Mouse (Mus musculus): ENCODE data around the gene Zfp747.
"Not testable (repeated sequence)": the region's sequence is repeated elsewhere in the genome, so short reads cannot be mapped to it uniquely, and the experiment has no call there.

Zfp747 gene

DNA sequence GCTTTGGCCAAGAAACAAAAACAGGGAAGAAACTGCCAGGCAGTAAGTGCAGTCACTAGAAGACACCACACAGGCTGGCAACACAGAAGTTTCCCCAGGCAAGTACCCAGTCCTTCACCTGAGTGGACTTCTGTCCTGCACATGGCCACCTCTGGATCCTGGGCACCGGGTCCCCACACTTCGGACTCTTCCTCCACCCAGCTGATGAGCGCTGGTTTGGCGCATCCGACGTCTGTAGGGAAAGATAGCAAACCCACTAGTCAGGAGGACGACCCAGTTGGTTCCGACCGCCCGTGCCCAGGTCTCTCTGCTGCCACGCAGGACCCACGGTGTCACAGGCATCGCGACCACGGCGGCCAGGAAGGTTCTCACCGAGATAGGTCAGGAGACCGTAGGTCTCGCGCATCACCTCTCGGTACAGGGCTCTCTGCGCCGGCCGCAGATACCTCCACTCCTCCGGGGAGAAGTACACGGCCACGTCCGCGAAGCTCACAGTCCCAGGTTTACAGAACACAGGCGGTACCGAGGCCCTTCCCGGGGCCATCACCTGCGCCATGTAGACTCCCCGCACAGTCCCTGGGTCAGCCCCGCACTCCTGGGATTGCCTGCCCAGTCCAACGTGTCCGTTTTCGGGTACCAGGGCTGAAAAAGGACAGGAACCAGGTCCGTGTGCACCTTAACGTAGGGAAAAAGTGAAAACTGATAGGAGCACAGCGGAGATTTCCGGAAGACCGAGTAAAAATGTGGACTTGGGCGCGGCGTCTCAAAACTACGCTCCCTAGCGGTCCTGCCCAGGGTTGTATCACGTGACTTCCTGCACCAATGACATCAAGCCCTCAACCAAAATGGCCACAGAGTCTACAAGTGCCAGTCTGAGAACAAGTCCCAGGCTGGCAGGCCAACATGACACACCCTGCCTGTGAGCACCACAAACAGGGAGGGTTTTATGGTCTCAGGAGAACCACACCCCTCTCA, at the start of gene Zfp747:
Zfp747 (minus strand) TSS at position 780 of the 975 bp plus-strand sequence.
- peak; percentile 93 for DNase-seq

DNA sequence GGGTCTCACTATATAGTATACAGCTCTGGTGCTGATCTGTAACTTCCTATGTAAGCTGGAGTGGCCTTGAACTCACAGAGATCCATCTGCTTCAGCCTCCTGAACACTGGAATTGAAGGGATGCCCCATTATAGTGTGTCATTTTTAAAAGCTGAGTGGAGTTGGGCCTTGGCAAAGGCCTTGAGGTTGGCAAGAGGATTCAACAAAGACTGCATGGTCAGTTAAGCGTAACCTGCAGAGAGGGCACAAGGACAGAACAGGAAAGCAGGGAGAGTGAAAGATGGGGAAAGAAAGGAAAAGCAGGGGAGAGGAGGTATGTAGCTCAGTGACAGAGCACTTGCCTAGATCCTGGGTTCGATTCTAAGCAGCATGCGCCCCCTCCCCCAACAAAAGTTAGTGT, 49.4 kb upstream of the Zfp747 start:
- DNase-seq, result no peak

DNA sequence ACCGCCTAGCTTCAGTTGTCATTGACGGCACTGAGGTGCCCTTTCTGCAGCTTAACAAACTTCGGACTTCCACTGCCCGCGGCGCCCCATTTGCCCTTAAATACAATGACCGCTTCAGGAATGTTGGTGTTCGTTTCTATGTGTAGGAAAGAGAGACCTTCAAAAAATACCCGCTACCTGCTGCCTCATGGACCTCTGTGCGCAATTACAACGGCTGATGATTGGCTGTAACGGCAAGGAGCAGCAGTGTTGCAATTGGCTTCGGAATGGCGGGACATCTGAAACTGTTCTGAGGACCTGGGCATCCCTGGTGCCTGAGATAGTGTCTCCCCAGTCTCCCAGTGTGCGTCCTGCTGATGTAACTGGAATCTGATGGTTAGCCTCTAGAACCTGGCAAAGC, 46.4 kb upstream of the Zfp747 start:
- no peak for DNase-seq

DNA sequence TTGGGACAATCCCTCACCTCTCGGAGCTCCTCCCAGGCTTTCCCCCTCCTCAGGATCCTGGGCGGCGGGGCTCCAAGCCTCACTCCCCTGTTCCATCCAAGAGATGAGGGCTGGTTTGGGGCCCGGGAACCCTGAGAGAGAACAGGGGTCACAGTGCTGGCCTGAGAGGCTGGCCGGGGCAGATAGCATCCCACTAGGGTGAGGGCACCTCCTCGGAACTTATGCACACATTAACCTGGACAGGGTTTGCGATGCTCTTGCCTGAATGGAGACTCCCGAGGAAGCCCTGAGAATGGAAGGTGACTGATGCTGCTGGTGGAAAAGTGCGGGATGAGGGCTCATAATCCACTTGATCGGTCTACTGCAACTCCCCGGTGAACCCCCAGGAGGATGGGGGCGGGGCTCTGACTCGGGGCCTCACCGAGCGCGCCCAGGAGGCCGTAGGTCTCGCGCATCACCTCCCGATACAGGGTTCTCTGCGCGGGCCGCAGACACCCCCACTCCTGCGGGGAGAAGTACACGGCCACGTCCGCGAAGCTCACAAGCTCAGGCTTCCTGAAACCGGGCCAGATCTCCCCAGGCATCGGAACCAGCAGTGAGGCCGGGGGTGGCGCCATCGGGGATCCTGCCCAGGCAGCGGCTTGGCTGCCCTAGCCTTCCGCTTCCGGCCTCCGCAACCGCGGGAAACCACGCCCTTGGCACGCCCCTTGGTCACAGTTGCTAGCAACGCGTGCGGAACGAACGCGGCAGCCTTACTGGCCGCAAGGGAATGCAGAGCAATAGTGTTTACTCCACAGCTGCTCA, 45.7 kb upstream of the Zfp747 start, which contains the start of gene Zfp688:
Zfp688 (minus strand) TSS at position 681 of the 804 bp plus-strand sequence.
- DNase-seq, result peak; percentile 85

DNA sequence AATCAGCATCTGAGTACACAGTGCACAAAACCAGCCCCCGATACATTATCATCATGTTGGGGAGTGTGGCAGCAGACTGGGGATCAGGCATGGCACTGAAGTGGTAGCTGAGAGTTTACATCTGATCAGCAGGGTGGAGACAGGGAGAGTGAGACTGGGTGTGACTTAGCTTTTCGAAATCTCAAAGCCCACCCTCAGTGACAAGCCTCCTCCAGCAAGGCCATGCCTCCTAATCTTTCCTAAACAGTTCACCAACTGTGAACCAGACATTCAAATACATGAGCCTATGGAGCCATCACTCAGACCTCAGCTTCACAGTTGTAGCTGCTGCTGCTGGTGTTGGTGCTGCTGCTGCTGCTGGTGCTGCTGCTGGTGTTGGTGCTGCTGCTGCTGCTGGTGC, 35.6 kb upstream of the Zfp747 start:
- DNase-seq, result no peak

DNA sequence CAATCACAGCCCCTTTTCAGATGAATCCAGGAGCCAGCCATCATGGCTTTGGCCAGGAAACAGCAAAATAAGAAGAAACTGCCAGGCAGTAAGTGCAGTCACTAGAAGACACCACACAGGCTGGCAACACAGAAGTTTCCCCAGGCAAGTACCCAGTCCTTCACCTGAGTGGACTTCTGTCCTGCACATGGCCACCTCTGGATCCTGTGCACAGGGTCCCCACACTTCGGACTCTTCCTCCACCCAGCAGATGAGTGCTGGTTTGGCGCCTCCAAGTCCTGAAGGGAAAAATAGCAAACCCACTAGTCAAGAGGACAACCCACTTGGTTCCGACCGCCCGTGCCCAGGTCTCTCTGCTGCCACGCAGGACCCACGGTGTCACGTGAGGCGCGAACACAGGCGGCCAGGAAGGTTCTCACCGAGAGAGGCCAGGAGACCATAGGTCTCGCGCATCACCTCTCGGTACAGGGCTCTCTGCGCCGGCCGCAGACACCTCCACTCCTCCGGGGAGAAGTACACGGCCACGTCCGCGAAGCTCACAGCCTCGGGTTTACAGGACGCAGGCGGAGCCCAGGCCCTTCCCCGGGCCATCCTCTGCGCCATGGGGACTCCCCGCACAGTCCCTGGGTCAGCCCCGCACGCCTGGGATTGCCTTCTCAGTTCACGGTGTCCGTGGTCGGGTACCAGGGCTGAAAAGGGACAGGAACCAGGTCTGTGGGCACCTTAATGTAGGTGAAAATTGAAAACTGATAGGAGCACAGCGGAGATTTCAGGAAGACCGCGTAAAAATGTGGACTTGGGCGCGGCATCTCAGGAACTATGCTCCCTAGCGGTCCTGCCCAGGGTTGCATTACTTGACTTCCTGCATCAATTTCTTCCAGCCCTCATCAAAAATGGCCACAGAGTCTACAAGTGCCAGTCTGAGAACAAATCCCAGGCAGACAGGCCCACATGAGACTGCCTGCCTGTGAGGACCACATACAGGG, 30.4 kb upstream of the Zfp747 start, which contains the start of gene Zfp764:
Zfp764 (minus strand) TSS at position 821 of the 986 bp plus-strand sequence.
- peak; percentile 90 for DNase-seq

DNA sequence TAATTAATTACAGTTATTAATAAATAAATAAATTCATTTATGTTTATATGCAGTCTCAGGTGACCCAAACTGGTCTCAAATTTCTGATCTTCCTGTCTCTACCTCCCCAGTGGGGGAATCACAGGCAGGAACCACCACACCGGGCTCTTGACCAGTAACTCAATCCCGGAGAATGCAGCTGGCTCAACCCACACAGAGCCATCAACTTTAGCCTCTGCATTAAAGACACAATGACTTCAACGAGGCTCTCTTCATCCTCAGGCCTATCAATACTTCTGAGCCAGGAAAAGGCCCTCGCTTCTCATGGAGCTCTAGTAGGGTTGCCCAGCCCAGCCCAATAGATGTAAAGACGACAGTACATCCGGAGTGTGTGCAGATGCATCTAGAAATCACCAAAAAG, 28.3 kb upstream of the Zfp747 start:
- DNase-seq, result not testable (repeated sequence)

DNA sequence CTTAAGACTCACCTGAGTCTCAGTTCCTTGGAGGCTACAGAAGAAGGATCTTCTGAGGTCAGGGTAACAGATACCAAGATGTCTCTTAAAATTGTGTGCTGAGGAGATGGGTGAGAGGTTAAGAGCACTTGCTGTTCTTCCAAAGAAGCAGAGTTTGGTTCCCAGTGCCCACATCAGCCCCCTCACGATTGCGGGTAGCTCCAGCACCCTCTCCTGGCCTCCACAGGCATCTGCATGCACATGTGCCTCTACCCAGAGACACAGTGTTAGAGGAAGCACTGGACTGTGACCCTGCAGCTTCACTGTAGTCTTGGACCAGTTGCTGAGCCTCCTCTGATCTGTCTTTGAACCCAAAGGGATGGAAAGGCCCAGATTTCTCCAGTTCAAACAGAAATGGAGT, 27.1 kb upstream of the Zfp747 start:
- DNase-seq, result no peak

DNA sequence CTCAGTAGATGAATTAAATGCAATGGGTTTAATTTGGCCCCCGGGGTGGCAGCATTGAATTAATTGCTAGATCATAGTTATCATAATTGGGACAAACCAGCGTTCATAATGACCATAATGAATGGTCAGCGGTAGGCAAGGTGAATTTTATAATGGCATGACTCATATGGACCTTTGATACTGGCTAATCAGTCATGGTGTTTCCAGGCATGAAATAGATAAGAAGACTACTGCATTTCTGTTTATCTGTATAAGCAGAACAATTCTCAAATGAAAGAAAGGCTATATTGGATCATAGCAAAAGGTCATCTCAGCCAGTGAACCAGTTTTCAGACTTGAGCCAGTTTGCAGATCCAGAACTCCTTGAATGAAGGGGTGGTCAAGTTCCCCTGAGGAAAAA, 24.5 kb upstream of the Zfp747 start:
- DNase-seq, result no peak

DNA sequence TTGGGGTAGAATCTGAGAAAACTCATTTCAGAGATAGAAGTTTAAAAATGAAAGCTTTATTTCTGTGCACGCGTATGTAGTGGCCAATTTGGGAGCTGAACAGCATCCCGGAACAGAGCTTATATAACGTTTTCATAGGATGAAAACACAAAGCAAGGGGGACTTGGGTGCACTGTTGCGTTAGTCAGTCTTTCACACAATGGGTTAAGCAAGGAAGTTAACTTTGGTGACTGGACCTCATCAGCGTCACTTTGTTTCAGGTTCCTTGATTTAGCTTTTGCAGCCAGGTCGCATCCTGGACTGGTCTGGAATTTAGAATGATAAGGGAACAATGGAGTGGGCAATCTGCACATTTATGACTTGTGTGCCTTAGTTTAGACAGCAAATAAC, 18.1 kb upstream of the Zfp747 start:
- no peak for DNase-seq

DNA sequence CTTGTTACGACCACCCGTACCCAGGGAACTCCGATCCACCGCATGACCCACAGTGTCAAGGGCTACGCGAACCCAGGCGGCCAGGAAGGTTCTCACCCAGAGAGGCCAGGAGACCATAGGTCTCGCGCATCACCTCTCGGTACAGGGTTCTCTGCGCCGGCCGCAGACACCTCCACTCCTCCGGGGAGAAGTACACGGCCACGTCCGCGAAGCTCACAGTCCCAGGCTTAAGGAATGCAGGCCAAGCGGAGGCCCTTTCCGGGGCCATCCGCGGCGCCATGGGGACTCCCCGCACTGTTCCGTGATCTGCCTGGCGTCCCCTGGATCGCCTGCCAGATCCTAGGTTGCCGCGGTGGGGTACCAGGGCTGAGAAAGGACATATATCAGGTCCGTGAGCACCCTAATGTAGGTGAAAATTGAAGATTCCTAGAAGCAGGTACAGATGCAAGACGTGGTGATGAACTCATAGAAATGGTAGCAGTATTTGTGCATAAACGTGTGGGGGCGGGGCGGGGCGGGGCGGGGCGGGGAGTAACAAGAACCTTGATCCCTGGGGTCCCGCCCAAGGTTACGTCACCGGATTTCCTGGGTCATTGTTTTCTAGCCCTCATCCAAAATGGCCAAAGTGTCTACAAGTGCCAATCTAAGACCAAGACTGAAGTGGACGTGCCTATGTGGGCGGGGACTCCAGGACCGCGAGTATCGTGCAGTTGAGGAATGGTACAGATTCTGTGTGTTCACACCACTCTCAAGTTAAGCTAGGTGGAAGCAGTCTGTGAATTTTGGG, 17.5 kb upstream of the Zfp747 start, which contains the start of gene E430018J23Rik:
E430018J23Rik (minus strand) TSS at position 473 of the 787 bp plus-strand sequence.
- peak; percentile 97 for DNase-seq

DNA sequence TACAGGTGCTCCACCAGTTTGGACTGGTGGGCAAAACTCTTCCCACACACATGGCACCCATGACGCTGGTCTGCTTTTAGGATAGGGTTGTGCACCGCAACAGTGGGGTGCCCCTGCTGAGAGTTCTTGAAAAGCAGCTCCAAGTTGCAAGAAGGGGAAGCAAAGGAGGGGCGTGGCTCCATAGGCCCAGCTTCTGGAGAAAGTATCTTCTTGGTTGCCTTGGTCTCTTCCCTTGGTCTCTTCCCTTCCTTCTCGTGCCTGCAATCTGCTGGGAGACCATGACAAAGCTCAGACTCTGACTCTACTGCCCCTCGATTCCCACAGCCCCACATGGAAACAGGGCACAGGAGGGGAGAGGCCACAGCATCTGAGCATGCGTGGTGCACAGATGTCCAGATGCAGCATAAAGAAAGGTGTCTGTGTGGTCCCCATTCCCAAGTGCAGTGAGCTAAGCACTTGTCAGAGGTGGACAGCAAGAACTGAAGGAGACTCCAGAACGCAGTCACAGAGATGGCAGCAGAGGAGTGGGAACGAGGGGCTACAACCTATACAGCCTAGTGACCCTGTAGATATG, 16.5 kb upstream of the Zfp747 start:
- DNase-seq, result no peak

DNA sequence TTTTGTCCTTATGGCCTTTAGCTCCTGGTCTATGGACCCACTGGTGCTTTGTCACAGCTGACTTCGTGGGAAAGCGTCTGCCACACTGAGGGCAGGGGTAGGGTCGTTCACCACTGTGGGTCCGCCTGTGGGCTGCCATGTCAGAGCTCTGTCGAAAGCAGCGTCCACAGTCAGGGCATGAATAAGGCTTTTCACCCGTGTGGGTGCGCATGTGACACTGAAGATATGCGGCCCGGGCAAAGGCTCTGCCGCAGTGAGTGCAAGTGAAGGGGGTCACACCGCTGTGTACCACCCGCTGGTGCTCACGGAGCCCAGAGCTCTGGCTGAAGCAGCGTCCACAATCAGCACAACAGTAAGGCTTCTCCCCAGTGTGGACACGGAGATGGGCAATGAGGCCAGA, 15.7 kb upstream of the Zfp747 start:
- DNase-seq, result no peak

DNA sequence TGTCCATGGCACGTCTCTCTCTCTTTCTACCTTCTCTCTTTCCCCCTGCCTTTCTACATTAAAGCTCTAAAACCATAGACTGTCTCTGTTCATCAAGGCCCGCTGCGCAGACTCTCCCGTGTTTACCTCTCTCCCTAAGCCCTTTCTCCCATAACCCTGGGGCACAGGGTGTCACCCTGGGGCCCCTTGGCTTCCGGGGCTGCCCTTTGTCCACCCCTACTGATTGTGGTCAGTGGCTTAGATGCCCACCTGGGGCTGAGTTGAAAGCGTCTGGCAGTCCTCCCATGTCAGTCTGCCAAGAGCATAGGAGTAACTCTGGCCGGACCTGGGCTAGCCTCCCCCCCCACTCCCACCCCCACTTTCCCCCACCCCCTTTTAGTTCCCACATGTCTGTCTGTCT, 14.5 kb upstream of the Zfp747 start:
- DNase-seq, result no peak

DNA sequence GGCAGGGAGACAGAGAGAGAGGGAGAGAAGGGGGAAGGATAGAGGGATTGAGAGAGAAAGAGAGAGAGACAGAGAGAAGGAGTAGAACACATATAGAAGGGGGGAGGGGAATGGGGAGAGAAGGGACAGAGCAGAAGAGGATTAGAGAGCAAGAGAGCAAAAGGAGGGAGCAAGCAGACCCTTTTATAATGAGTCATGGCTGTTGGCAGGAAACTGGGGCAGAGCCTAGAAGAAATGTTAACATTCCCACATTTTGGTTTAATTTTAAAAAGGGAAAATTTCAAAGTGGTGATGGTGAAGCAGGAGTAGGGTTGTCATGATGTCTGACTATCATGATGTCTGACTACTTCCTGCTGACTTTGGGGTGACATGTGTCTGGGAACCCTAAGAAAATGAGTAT, 12.4 kb upstream of the Zfp747 start:
- DNase-seq, result not testable (repeated sequence)

DNA sequence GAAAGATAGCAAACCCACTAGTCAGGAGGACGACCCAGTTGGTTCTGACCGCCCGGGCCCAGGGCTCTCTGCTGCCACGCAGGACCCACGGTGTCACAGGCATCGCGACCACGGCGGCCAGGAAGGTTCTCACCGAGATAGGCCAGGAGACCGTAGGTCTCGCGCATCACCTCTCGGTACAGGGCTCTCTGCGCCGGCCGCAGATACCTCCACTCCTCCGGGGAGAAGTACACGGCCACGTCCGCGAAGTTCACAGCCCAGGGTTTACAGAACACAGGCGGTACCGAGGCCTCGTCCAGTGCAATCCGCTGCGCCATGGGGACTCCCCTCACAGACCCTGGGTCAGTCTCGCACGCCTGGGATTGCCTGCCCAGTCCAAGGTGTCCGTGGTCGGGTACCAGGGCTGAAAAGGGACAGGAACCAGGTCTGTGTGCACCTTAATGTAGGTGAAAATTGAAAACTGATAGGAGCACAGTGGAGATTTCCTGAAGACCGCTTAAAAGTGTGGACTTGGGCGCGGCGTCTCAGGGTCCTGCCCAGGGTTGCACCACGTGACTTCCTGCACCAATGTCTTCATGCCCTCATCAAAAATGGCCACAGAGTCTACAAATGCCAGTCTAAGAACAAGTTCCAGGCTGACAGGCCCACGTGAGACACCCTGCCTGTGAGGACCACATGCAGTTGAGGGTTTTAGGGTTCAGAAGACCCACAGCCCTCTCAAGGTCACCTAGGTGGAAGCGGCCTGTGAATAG, 11.0 kb upstream of the Zfp747 start, which contains the start of gene 9130019O22Rik:
9130019O22Rik (minus strand) TSS at position 526 of the 752 bp plus-strand sequence.
- peak; percentile 91 for DNase-seq

DNA sequence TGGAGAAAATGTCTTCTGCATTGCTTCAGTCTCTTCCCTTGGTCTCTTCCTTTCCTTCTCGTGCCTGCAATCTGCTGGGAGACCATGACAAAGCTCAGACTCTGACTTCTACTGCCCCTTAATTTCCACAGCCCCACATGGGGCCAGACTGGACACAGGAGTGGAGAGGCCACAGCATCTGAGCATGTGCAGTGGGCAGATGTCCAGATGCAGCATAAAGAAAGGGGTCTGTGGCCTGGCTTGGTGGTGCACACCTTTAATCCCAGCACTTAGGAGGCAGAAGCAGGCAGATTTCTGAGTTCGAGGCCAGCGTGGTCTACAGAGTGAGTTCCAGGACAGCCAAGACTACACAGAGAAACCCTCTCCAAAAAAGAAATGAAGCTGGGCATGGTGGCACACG, 9.7 kb upstream of the Zfp747 start:
- DNase-seq, result not testable (repeated sequence)

DNA sequence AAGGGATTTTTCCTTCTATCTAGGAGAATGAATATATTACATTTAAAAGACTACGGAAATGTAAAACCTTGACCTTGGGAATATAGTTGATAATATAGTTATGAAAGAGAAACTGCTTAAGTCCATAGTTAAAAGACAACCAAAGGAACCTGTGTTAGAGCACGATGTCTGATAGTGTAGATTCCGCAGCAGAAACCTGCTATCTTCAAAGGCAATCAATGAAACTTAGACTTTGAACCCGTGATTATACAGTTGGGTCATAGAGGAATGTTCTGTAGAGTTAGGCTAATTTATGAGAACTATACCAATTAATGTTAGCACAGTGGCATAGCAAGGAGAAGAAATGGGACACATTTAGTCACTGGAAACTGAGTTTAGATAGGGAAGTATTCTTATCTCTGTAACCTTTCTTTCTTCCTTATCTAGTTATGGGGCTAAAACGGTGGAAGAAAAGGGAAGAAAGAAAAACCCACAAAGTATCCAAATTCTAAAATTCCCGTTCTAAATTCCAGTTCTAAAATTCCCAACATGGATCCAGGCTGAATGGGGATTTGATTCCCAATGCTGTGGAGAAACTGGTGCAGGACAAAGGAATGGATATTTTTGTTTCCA, 2.6 kb upstream of the Zfp747 start:
- DNase-seq, result no peak

DNA sequence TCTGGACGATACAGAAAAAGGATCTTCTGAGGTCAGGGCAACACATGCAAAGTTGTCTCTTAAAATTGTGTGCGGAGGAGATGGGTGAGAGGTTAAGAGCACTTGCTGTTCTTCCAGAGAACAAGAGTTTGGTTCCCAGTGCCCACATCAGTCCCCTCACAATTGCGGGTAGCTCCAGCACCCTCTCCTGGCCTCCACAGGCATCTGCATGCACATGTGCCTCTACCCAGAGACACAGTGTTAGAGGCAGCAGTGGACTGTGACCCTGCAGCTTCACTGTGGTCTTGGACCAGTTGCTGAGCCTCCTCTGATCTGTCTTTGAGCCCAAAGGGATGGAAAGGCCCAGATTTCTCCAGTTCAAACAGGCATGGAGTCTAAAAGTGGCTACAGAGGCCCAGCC, 4.0 kb downstream of the Zfp747 start:
- DNase-seq, result not testable (repeated sequence)

DNA sequence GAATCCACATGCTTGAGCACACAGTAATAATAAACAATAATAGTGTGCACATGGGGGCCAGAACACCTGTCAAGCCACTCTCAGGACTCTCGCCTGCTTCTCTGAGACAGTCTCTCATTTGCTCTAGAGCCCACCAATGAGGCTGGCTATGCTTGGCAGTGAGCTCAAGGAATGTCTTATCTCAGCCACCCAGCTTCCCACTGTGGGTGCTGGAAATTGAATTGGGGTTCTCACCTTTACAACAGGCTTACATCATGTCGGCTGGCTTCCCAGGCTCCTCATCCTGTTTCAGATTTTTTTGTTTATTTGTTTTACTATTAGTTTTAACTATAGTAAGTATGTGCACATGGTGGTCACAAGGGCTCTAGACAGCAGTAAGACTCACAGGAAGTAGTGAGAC, 4.6 kb downstream of the Zfp747 start:
- DNase-seq, result no peak
